Mouse (Mus musculus): ENCODE measurements around the gene Crygf. TPM values are rescaled to one million over a fixed set of nuclear protein-coding genes. Genes with fewer than 3 reads are reported as not detected.

The Crygf gene
- not detected in 2 replicates for polyA plus RNA-seq (2021; fragmentation: Nextera tagmentation)
- long read RNA-seq, experiment 1 = 0 reads
- long read RNA-seq, experiment 2 = 0 reads

GRCm38 (mm10) chr1:65926294-65926693, at the start of gene Crygf:
Gene Crygf, plus strand, starts transcription at chr1:65926520.

Other genes with a start within 250 kb of the Crygf start
- gene Map2, start 248.8 kb downstream of the Crygf start, polyA plus RNA-seq (2021; fragmentation: Nextera tagmentation) = 245 and 256 TPM in 2 replicates